Mouse (Mus musculus) CH12.LX (cell line): Measurements from ENCODE around the gene Ap3d1. TPM values are rescaled to one million over a fixed set of nuclear protein-coding genes. Genes with fewer than 3 reads are reported as not detected.

Experiments used
- DNase-seq: peaks from one replicate; pipeline ENCODE4 v3.0.0-alpha.2; 2013; ENCODE audit errors: extremely low read depth
- H3K27ac ChIP-seq: 2 replicates; pipeline ENCODE4 v1.5.1; 2012; ENCODE audit warnings: low read depth, mild to moderate bottlenecking, control low read depth, moderate library complexity; ENCODE audit not compliant: insufficient read depth
- H3K27me3 ChIP-seq: replicated peaks from 2 replicates; pipeline ENCODE3; 2012; ENCODE audit warnings: inconsistent platforms
- H3K36me3 ChIP-seq, 2 experiments: replicated peaks in 1 of 2; 2 replicates each; pipeline versions ENCODE3 to v1.6.1; 2012; ENCODE audit warnings: inconsistent platforms in 1 of 2, low read length in 1 of 2, mild to moderate bottlenecking in 1 of 2, mixed read lengths in 1 of 2, moderate library complexity in 1 of 2; ENCODE audit not compliant: control insufficient read depth in 1 of 2, insufficient read depth in 1 of 2
- H3K4me1 ChIP-seq, 2 experiments: 2 replicates each; pipeline ENCODE4 v1.6.1; 2012; ENCODE audit warnings: inconsistent platforms in 1 of 2, moderate library complexity in 1 of 2; ENCODE audit not compliant: insufficient read depth in 2 of 2, control insufficient read depth in 1 of 2
- H3K4me2 ChIP-seq: 2 replicates; pipeline ENCODE4 v1.6.1; 2012; ENCODE audit warnings: low read depth, mild to moderate bottlenecking, control low read depth; ENCODE audit not compliant: poor library complexity, insufficient read depth, severe bottlenecking
- H3K4me3 ChIP-seq, 3 experiments: fragments of 150-350 bp in 1 of 3; sonication (generic) in 1 of 3; replicated peaks in 1 of 3; 2 replicates each; pipeline versions ENCODE3 to v1.5.1; 2011 to 2012; ENCODE audit warnings: low read depth in 2 of 3, low read length in 2 of 3, mild to moderate bottlenecking in 2 of 3, moderate library complexity in 2 of 3, control low read depth in 1 of 3, improper control_type of control experiment in 1 of 3, inconsistent platforms in 1 of 3, mixed read lengths in 1 of 3; ENCODE audit not compliant: poor library complexity in 1 of 3
- H3K79me2 ChIP-seq: replicated peaks from 2 replicates; pipeline ENCODE4 v1.6.1; 2012; ENCODE audit warnings: mild to moderate bottlenecking, moderate library complexity; ENCODE audit not compliant: control insufficient read depth, poor library complexity, insufficient read depth, severe bottlenecking; ENCODE audit errors: extremely low read depth
- H3K9ac ChIP-seq: 2 replicates; pipeline ENCODE4 v1.6.1; 2012; ENCODE audit warnings: low read depth, mild to moderate bottlenecking, control low read depth, moderate library complexity; ENCODE audit not compliant: insufficient read depth
- H3K9me3 ChIP-seq: replicated peaks from 2 replicates; pipeline ENCODE3; 2012; ENCODE audit warnings: low read length, inconsistent platforms, mixed read lengths
- BHLHE40 ChIP-seq: IDR thresholded peaks from 2 replicates; pipeline ENCODE4 v1.6.1; 2011; ENCODE audit warnings: mild to moderate bottlenecking, low read depth, low read length, improper control_type of control experiment
- CHD2 ChIP-seq: IDR thresholded peaks from 2 replicates; pipeline ENCODE4 v1.6.1; 2011; ENCODE audit warnings: low read length, improper control_type of control experiment
- ELF1 ChIP-seq: IDR thresholded peaks from 2 replicates; pipeline ENCODE4 v1.6.1; 2014; ENCODE audit warnings: low read depth, mild to moderate bottlenecking, inconsistent platforms, low read length, improper control_type of control experiment
- EP300 ChIP-seq: IDR thresholded peaks from 2 replicates; pipeline ENCODE4 v1.6.1; 2011; ENCODE audit warnings: low read length, improper control_type of control experiment
- ETS1 ChIP-seq: conservative IDR thresholded peaks from 2 replicates; pipeline ENCODE4 v1.6.1; 2012; ENCODE audit warnings: low read depth, mild to moderate bottlenecking, inconsistent platforms, low read length, improper control_type of control experiment, moderate library complexity
- JUN ChIP-seq: IDR thresholded peaks from 2 replicates; pipeline ENCODE4 v1.6.1; 2011; ENCODE audit warnings: low read depth, mild to moderate bottlenecking, low read length, improper control_type of control experiment, moderate library complexity; ENCODE audit not compliant: insufficient read depth
- KAT2A ChIP-seq: IDR thresholded peaks from 2 replicates; pipeline ENCODE4 v1.6.1; 2012; ENCODE audit warnings: low read length, improper control_type of control experiment, inconsistent platforms; ENCODE audit not compliant: insufficient replicate concordance
- MAX ChIP-seq: IDR thresholded peaks from 2 replicates; pipeline ENCODE4 v1.6.1; 2011; ENCODE audit warnings: low read length, improper control_type of control experiment
- MAZ ChIP-seq: IDR thresholded peaks from 2 replicates; pipeline ENCODE4 v1.6.1; 2012; ENCODE audit warnings: low read depth, mild to moderate bottlenecking, inconsistent platforms, low read length, improper control_type of control experiment, moderate library complexity
- MYC ChIP-seq: IDR thresholded peaks from 2 replicates; pipeline ENCODE4 v1.6.1; 2011; ENCODE audit warnings: low read depth, mild to moderate bottlenecking, improper control_type of control experiment, low read length
- PAX5 ChIP-seq: IDR thresholded peaks from 2 replicates; pipeline ENCODE4 v1.6.1; 2012; ENCODE audit warnings: low read length, inconsistent platforms, mixed read lengths
- POLR2A ChIP-seq: IDR thresholded peaks from 2 replicates; pipeline ENCODE4 v1.6.1; 2011; ENCODE audit warnings: low read depth, mild to moderate bottlenecking, improper control_type of control experiment, low read length
- RAD21 ChIP-seq: IDR thresholded peaks from 2 replicates; pipeline ENCODE4 v1.6.1; 2011; ENCODE audit warnings: low read depth, mild to moderate bottlenecking, low read length, improper control_type of control experiment, moderate library complexity
- SIN3A ChIP-seq: IDR thresholded peaks from 2 replicates; pipeline ENCODE4 v1.6.1; 2012; ENCODE audit warnings: low read length, improper control_type of control experiment, inconsistent platforms
- SMC3 ChIP-seq: IDR thresholded peaks from 2 replicates; pipeline ENCODE4 v1.6.1; 2011; ENCODE audit warnings: low read depth, low read length, improper control_type of control experiment
- TBP ChIP-seq: conservative IDR thresholded peaks from 2 replicates; pipeline ENCODE4 v1.6.1; 2011; ENCODE audit warnings: low read depth, low read length, improper control_type of control experiment
- USF2 ChIP-seq: conservative IDR thresholded peaks from 2 replicates; pipeline ENCODE4 v1.6.1; 2011; ENCODE audit warnings: low read depth, low read length, improper control_type of control experiment
- ZMIZ1 ChIP-seq: IDR thresholded peaks from 2 replicates; pipeline ENCODE4 v1.6.1; 2012; ENCODE audit warnings: low read depth, mild to moderate bottlenecking, inconsistent platforms, low read length, improper control_type of control experiment
- dilution Hi-C: fragments of 300-500 bp; cut with MboI; formaldehyde crosslinking; loops from 2 replicates; pipeline ENCODE4 v1.14.3; 2020; ENCODE audit warnings: low sequenced_read_pairs; ENCODE audit not compliant: extremely low pct_unique_long_range_greater_than_20kb, extremely low pct_ligation_motif_present
- in situ Hi-C: fragments of 300-500 bp; cut with MboI; formaldehyde crosslinking; loops from 3 replicates; pipeline ENCODE4 v1.14.3; 2019; ENCODE audit warnings: low sequenced_read_pairs, low pct_ligation_motif_present, low pct_unique_long_range_greater_than_20kb, mixed read lengths
- polyA plus RNA-seq: library from polyadenylated mRNA; unstranded; fragments of >175 nt; gene quantifications from 2 replicates; pipeline ENCODE4 v1.2.1, GENCODE M21; 2012; ENCODE audit warnings: low read depth; ENCODE audit not compliant: insufficient read length
- total RNA-seq, 2 experiments: library from RNA; depleted of rRNA; stranded (reverse); fragments of 300-350 nt in 1 of 2; fragments of >200 nt in 1 of 2; gene quantifications; 2 replicates each; pipeline ENCODE4 v1.2.3; 2012 to 2014

The Ap3d1 gene
- total and polyA plus RNA-seq, 3 experiments, result 28.4 to 57.0 (median 49.4) TPM

- Histone ChIP-seq H3K4me2 (no peak overlapping the region), H3K4me3 (no peak overlapping the region), H3K9me3 (no peaks in the 10 kb centered on the region), H3K27me3 (no peaks in the 10 kb centered on the region), H3K27ac (no peak overlapping the region), H3K36me3 (peaks cover 89 to 100% of the 10 kb centered on the region in 2 experiments), H3K9ac (no peak overlapping the region), H3K79me2 (no peaks in the 10 kb centered on the region), H3K4me1 (peaks cover 0 to under 1% of the 10 kb centered on the region in 2 experiments; a peak in 2 of 4 replicates)
- DNase-seq, result no peak
- dilution Hi-C loops (no loop called here), in situ Hi-C loops (no loop called here)
- TF ChIP-seq ELF1, result no peak
- no peak for TF ChIP-seq SMC3
- TF ChIP-seq PAX5, result no peak
- TF ChIP-seq BHLHE40, result no peak
Observed at GRCm38 (mm10) chr10:80779565-80779964, 37.5 kb upstream of the Ap3d1 start.

DNA sequence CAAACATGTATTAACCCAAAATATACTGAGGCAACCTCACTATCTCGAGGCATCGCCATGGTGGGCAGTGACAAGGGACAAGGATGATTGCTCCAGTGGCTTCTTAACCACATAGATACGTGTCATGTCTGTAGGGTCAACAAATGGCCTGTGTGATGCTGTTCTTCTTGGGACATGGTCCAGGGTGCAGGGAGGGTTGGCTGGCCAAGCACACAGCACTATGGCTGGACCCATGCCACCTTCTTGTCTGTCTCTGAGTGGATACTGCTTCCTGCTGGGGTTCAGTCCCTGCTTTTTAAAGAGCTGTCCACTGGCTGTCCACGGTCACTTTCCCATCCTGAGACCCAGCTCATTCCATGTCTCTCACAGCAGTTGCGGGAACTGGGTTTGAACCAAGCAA lies 35.1 kb upstream of the Ap3d1 start:
- dilution Hi-C loops (no loop called here), in situ Hi-C loops (no loop called here)
- Histone ChIP-seq H3K27me3 (no peaks in the 10 kb centered on the region), H3K4me3 (no peak overlapping the region), H3K79me2 (no peaks in the 10 kb centered on the region), H3K9me3 (no peaks in the 10 kb centered on the region), H3K9ac (no peak overlapping the region), H3K4me1 (peaks cover 4 to 10% of the 10 kb centered on the region in 2 experiments; a peak in 2 of 4 replicates), H3K27ac (no peak overlapping the region), H3K36me3 (peaks cover 89 to 100% of the 10 kb centered on the region in 2 experiments), H3K4me2 (no peak overlapping the region)
- no peak for DNase-seq
- no peak for TF ChIP-seq POLR2A
- TF ChIP-seq MAZ, result no peak
- no peak for TF ChIP-seq BHLHE40
- TF ChIP-seq ZMIZ1, result no peak
- no peak for TF ChIP-seq JUN

DNA sequence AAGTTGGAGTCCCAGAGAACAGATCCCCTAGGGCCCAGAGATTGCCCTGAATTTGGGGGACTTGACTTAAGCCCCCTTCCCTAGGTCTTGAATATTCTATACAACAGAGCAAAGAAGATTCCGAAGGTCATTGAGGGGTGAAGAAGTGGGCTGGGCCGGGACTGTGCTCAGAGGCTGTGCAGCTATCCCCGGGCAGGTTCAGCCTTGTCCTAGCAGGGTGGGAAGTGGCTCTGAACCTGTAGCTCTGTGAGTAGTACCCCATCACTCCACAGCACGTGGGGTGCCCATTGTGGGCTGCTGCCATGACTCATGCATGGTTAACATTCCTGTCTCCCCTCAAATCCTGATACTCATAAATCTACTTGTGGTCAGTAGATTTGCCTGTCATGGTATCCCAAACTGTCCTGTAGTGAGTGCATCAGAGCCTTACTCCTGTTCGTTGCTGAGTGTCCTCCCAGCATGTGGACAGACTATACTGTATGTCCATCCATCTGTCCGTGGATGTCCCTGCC lies 34.4 kb upstream of the Ap3d1 start:
- Histone ChIP-seq H3K4me1 (peaks cover 4 to 10% of the 10 kb centered on the region in 2 experiments; a peak in 2 of 4 replicates), H3K4me3 (no peak overlapping the region), H3K27me3 (no peaks in the 10 kb centered on the region), H3K79me2 (no peaks in the 10 kb centered on the region), H3K9me3 (no peaks in the 10 kb centered on the region)
- no peak for DNase-seq
- TF ChIP-seq RAD21, result no peak
- no peak for TF ChIP-seq MYC
- no peak for TF ChIP-seq KAT2A
- TF ChIP-seq SIN3A, result no peak
- no peak for TF ChIP-seq MAX
- no peak for TF ChIP-seq USF2
- no peak for TF ChIP-seq SMC3
- TF ChIP-seq ZMIZ1, result no peak
- TF ChIP-seq CHD2, result no peak
- no peak for TF ChIP-seq TBP
- TF ChIP-seq ETS1, result no peak
- no peak for TF ChIP-seq EP300
- TF ChIP-seq, all 38 proteins: peak for 0
- H3K27ac ChIP-seq, result no peak overlapping the region
- H3K36me3 ChIP-seq, result peaks cover 89 to 100% of the 10 kb centered on the region in 2 experiments
- H3K4me2 ChIP-seq, result no peak overlapping the region
- H3K9ac ChIP-seq, result no peak overlapping the region
- dilution Hi-C loops (no loop called here), in situ Hi-C loops (no loop called here)
